Mouse (Mus musculus) liver, embryonic 14.5 days (tissue): ENCODE measurements around the gene Pabpn1l.

Source experiments
- CTCF ChIP-seq: IDR thresholded peaks from 2 replicates; pipeline ENCODE4 v1.5.1; 2016; ENCODE audit warnings: antibody characterized with exemption, low read depth, control low read depth
- EP300 ChIP-seq: IDR thresholded peaks from 2 replicates; pipeline ENCODE4 v1.6.1; 2016; ENCODE audit warnings: antibody characterized with exemption, low read depth

DNA sequence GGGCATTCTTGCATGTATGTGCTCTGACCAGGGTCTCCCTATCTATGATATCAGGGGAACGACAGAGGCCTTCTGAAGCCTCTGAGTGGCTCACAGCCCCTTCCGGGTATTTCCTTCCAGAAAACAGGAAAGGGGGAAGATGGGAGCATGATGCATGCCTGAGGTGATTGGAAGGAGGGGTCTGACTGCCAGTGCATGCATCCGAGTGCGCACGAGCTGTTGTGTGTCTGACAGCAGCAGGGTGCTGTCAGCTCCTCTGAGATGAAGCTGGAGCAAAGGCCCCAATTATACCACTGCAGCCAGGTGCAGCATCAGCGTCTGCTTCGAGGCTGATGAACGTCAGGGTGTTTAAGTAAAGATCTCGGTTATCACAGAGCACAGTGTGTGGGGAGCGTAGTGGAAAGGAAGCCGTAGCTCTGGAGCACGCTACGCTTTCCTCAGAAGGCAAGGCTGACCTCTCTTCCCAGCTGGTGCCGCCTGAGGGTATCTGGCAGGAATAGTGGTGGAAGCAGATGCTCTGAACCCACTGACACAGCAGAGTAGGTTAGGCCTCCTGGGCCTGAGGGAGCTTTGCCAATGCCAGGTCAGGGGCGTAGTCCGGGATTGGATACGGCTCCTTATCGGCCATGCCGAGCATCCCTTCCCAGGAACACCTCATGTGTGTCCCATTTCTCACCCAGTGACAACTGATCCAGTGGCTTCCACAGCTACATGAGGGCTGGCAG lies 28.6 kb downstream of the Pabpn1l start:
- TF ChIP-seq CTCF (no peak), EP300 (no peak)
